Mouse (Mus musculus): ENCODE results near the gene Pmch. TPM values are rescaled to one million over a fixed set of nuclear protein-coding genes. Genes with fewer than 3 reads are reported as not detected.

Pmch gene
- polyA plus RNA-seq (2011; ENCODE audit: insufficient read depth, insufficient read length, low read depth, missing spikeins): not detected in 2 replicates

- TF ChIP-seq EP300 (IDR thresholded peaks at IDR 0.05; ENCODE audit: insufficient read depth, low read depth, low read length) (no peak), POLR2A (IDR thresholded peaks at IDR 0.05; ENCODE audit: insufficient read depth, low read length) (no peak), CTCF (IDR thresholded peaks at IDR 0.05; ENCODE audit: low read depth, low read length) (no peak)
These were observed at the start of gene Pmch for GRCm38 (mm10) chr10:88090772-88091171. Pmch (plus strand) TSS chr10:88091072.

GRCm38 (mm10) chr10:88044297-88044696 lies 46.6 kb upstream of the Pmch start:
- H3K27ac ChIP-seq (ENCODE audit: insufficient read depth, low read length): no peak overlapping the region
- H3K4me3 ChIP-seq (ENCODE audit: low read depth, low read length): no peak overlapping the region
- H3K9me3 ChIP-seq (replicated peaks; ENCODE audit: control insufficient read depth, insufficient read depth, low read length, poor library complexity, severe bottlenecking): no peaks in the 10 kb centered on the region
- H3K27me3 ChIP-seq (ENCODE audit: control insufficient read depth, insufficient read depth, low read length, poor library complexity, severe bottlenecking): no peaks in the 10 kb centered on the region
- H3K9ac ChIP-seq (ENCODE audit: low read depth, poor library complexity, severe bottlenecking): no peak overlapping the region
- no peaks in the 10 kb centered on the region for H3K36me3 ChIP-seq (ENCODE audit: control insufficient read depth, insufficient read depth, low read length, poor library complexity, severe bottlenecking)
- TF ChIP-seq POLR2A (IDR thresholded peaks at IDR 0.05; ENCODE audit: insufficient read depth, low read length) (no peak), CTCF (IDR thresholded peaks at IDR 0.05; ENCODE audit: low read depth, low read length) (no peak), EP300 (IDR thresholded peaks at IDR 0.05; ENCODE audit: insufficient read depth, low read depth, low read length) (no peak)
- H3K4me1 ChIP-seq (ENCODE audit: control insufficient read depth, insufficient read depth, low read length): no peaks in the 10 kb centered on the region

More at GRCm38 (mm10) chr10:88090772-88091171, at the start of gene Pmch:
- Histone ChIP-seq H3K9ac (ENCODE audit: low read depth, poor library complexity, severe bottlenecking) (no peak within 1 kb of the TSS), H3K27ac (ENCODE audit: insufficient read depth, low read length) (no peak within 1 kb of the TSS), H3K9me3 (replicated peaks; ENCODE audit: control insufficient read depth, insufficient read depth, low read length, poor library complexity, severe bottlenecking) (no peaks in the 10 kb centered on the region), H3K36me3 (ENCODE audit: control insufficient read depth, insufficient read depth, low read length, poor library complexity, severe bottlenecking) (peaks cover 3% of the 10 kb centered on the region; the same call in 1 of the 2 replicates), H3K4me3 (ENCODE audit: low read depth, low read length) (no peak within 1 kb of the TSS), H3K27me3 (ENCODE audit: control insufficient read depth, insufficient read depth, low read length, poor library complexity, severe bottlenecking) (no peaks in the 10 kb centered on the region), H3K4me1 (ENCODE audit: control insufficient read depth, insufficient read depth, low read length) (no peaks in the 10 kb centered on the region)

- Histone ChIP-seq H3K27ac (ENCODE audit: insufficient read depth, low read length) (no peak overlapping the region), H3K9ac (ENCODE audit: low read depth, poor library complexity, severe bottlenecking) (no peak overlapping the region), H3K9me3 (replicated peaks; ENCODE audit: control insufficient read depth, insufficient read depth, low read length, poor library complexity, severe bottlenecking) (no peaks in the 10 kb centered on the region), H3K4me3 (ENCODE audit: low read depth, low read length) (no peak overlapping the region), H3K4me1 (ENCODE audit: control insufficient read depth, insufficient read depth, low read length) (no peaks in the 10 kb centered on the region), H3K36me3 (ENCODE audit: control insufficient read depth, insufficient read depth, low read length, poor library complexity, severe bottlenecking) (no peaks in the 10 kb centered on the region), H3K27me3 (ENCODE audit: control insufficient read depth, insufficient read depth, low read length, poor library complexity, severe bottlenecking) (no peaks in the 10 kb centered on the region)
- TF ChIP-seq CTCF (IDR thresholded peaks at IDR 0.05; ENCODE audit: low read depth, low read length) (no peak), POLR2A (IDR thresholded peaks at IDR 0.05; ENCODE audit: insufficient read depth, low read length) (no peak), EP300 (IDR thresholded peaks at IDR 0.05; ENCODE audit: insufficient read depth, low read depth, low read length) (no peak)
These were observed 44.6 kb upstream of the Pmch start for GRCm38 (mm10) chr10:88046098-88046771.

GRCm38 (mm10) chr10:88054233-88054985 lies 36.5 kb upstream of the Pmch start:
- H3K4me3 ChIP-seq (ENCODE audit: low read depth, low read length): no peak overlapping the region
- no peak overlapping the region for H3K9ac ChIP-seq (ENCODE audit: low read depth, poor library complexity, severe bottlenecking)
- no peak overlapping the region for H3K27ac ChIP-seq (ENCODE audit: insufficient read depth, low read length)
- no peaks in the 10 kb centered on the region; the same call in 1 of the 2 replicates for H3K27me3 ChIP-seq (ENCODE audit: control insufficient read depth, insufficient read depth, low read length, poor library complexity, severe bottlenecking)
- H3K4me1 ChIP-seq (ENCODE audit: control insufficient read depth, insufficient read depth, low read length): no peaks in the 10 kb centered on the region
- no peak for TF ChIP-seq POLR2A (IDR thresholded peaks at IDR 0.05; ENCODE audit: insufficient read depth, low read length)
- no peak for TF ChIP-seq CTCF (IDR thresholded peaks at IDR 0.05; ENCODE audit: low read depth, low read length)
- no peak for TF ChIP-seq EP300 (IDR thresholded peaks at IDR 0.05; ENCODE audit: insufficient read depth, low read depth, low read length)
- no peaks in the 10 kb centered on the region for H3K9me3 ChIP-seq (replicated peaks; ENCODE audit: control insufficient read depth, insufficient read depth, low read length, poor library complexity, severe bottlenecking)
- no peaks in the 10 kb centered on the region for H3K36me3 ChIP-seq (ENCODE audit: control insufficient read depth, insufficient read depth, low read length, poor library complexity, severe bottlenecking)

- Histone ChIP-seq H3K36me3 (ENCODE audit: control insufficient read depth, insufficient read depth, low read length, poor library complexity, severe bottlenecking) (no peaks in the 10 kb centered on the region), H3K4me1 (ENCODE audit: control insufficient read depth, insufficient read depth, low read length) (no peaks in the 10 kb centered on the region), H3K27ac (ENCODE audit: insufficient read depth, low read length) (no peak overlapping the region), H3K27me3 (ENCODE audit: control insufficient read depth, insufficient read depth, low read length, poor library complexity, severe bottlenecking) (no peaks in the 10 kb centered on the region; the same call in 1 of the 2 replicates), H3K4me3 (ENCODE audit: low read depth, low read length) (no peak overlapping the region), H3K9ac (ENCODE audit: low read depth, poor library complexity, severe bottlenecking) (no peak overlapping the region), H3K9me3 (replicated peaks; ENCODE audit: control insufficient read depth, insufficient read depth, low read length, poor library complexity, severe bottlenecking) (no peaks in the 10 kb centered on the region)
- no peak for TF ChIP-seq CTCF (IDR thresholded peaks at IDR 0.05; ENCODE audit: low read depth, low read length)
These were observed 33.8 kb upstream of the Pmch start for GRCm38 (mm10) chr10:88056950-88057649.

Measured in ES-Bruce4 (cell line).